Mouse (Mus musculus): ENCODE data around the gene Ankrd33b.
A peak's percentile ranks its signal among the peaks of the same experiment; 100 is the strongest.

Gene Ankrd33b

GRCm38 (mm10) chr15:31264827-31265226, 102.7 kb downstream of the Ankrd33b start:
- DNase-seq (ENCODE audit: low read depth) = peak; percentile 61

- DNase-seq (ENCODE audit: low read depth) = no peak
These were observed 105.2 kb downstream of the Ankrd33b start for GRCm38 (mm10) chr15:31262361-31262760.

- DNase-seq (ENCODE audit: low read depth) = no peak
These were observed 106.4 kb downstream of the Ankrd33b start for GRCm38 (mm10) chr15:31261094-31261493.

GRCm38 (mm10) chr15:31258693-31259439, 108.7 kb downstream of the Ankrd33b start:
- no peak for DNase-seq (ENCODE audit: low read depth)

GRCm38 (mm10) chr15:31258029-31258692, 109.4 kb downstream of the Ankrd33b start:
- no peak for DNase-seq (ENCODE audit: low read depth)

- DNase-seq (ENCODE audit: low read depth) = no peak
These were observed 110.2 kb downstream of the Ankrd33b start for GRCm38 (mm10) chr15:31257329-31257728.

GRCm38 (mm10) chr15:31255762-31256161, 111.8 kb downstream of the Ankrd33b start:
- no peak for DNase-seq (ENCODE audit: low read depth)

GRCm38 (mm10) chr15:31254939-31255535, 112.5 kb downstream of the Ankrd33b start:
- DNase-seq (ENCODE audit: low read depth) = no peak

GRCm38 (mm10) chr15:31253963-31254362, 113.6 kb downstream of the Ankrd33b start:
- no peak for DNase-seq (ENCODE audit: low read depth)

GRCm38 (mm10) chr15:31253380-31253779, 114.1 kb downstream of the Ankrd33b start:
- DNase-seq (ENCODE audit: low read depth) = no peak

GRCm38 (mm10) chr15:31252590-31253311, 114.8 kb downstream of the Ankrd33b start:
- DNase-seq (ENCODE audit: low read depth) = no peak

GRCm38 (mm10) chr15:31251189-31251588, 116.3 kb downstream of the Ankrd33b start:
- no peak for DNase-seq (ENCODE audit: low read depth)

GRCm38 (mm10) chr15:31250676-31251075, 116.8 kb downstream of the Ankrd33b start:
- DNase-seq (ENCODE audit: low read depth) = no peak

GRCm38 (mm10) chr15:31250027-31250426, 117.5 kb downstream of the Ankrd33b start:
- no peak for DNase-seq (ENCODE audit: low read depth)

- DNase-seq (ENCODE audit: low read depth) = no peak
These were observed 118.6 kb downstream of the Ankrd33b start for GRCm38 (mm10) chr15:31248882-31249281.

GRCm38 (mm10) chr15:31247035-31247434, 120.5 kb downstream of the Ankrd33b start:
- no peak for DNase-seq (ENCODE audit: low read depth)

GRCm38 (mm10) chr15:31245934-31246333, 121.6 kb downstream of the Ankrd33b start:
- DNase-seq (ENCODE audit: low read depth) = no peak

- DNase-seq (ENCODE audit: low read depth) = no peak
These were observed 122.7 kb downstream of the Ankrd33b start for GRCm38 (mm10) chr15:31244696-31245445.

- DNase-seq (ENCODE audit: low read depth) = no peak
These were observed 124.3 kb downstream of the Ankrd33b start for GRCm38 (mm10) chr15:31243260-31243659.

All from naive thymus-derived CD4-positive, alpha-beta T cell, adult 2 months (primary cell).